Mouse (Mus musculus) CH12.LX (cell line): ENCODE data around the gene Tbx3. TPM values are rescaled to one million over a fixed set of nuclear protein-coding genes. Genes with fewer than 3 reads are reported as not detected.

Experiments used
- DNase-seq: peaks from one replicate; pipeline ENCODE4 v3.0.0-alpha.2; 2013; ENCODE audit errors: extremely low read depth
- H3K27ac ChIP-seq: 2 replicates; pipeline ENCODE4 v1.5.1; 2012; ENCODE audit warnings: low read depth, mild to moderate bottlenecking, control low read depth, moderate library complexity; ENCODE audit not compliant: insufficient read depth
- H3K27me3 ChIP-seq: replicated peaks from 2 replicates; pipeline ENCODE3; 2012; ENCODE audit warnings: inconsistent platforms
- H3K36me3 ChIP-seq, 2 experiments: replicated peaks in 1 of 2; 2 replicates each; pipeline versions ENCODE3 to v1.6.1; 2012; ENCODE audit warnings: inconsistent platforms in 1 of 2, low read length in 1 of 2, mild to moderate bottlenecking in 1 of 2, mixed read lengths in 1 of 2, moderate library complexity in 1 of 2; ENCODE audit not compliant: control insufficient read depth in 1 of 2, insufficient read depth in 1 of 2
- H3K4me1 ChIP-seq, 2 experiments: 2 replicates each; pipeline ENCODE4 v1.6.1; 2012; ENCODE audit warnings: inconsistent platforms in 1 of 2, moderate library complexity in 1 of 2; ENCODE audit not compliant: insufficient read depth in 2 of 2, control insufficient read depth in 1 of 2
- H3K4me2 ChIP-seq: 2 replicates; pipeline ENCODE4 v1.6.1; 2012; ENCODE audit warnings: low read depth, mild to moderate bottlenecking, control low read depth; ENCODE audit not compliant: poor library complexity, insufficient read depth, severe bottlenecking
- H3K4me3 ChIP-seq, 3 experiments: fragments of 150-350 bp in 1 of 3; sonication (generic) in 1 of 3; replicated peaks in 1 of 3; 2 replicates each; pipeline versions ENCODE3 to v1.5.1; 2011 to 2012; ENCODE audit warnings: low read depth in 2 of 3, low read length in 2 of 3, mild to moderate bottlenecking in 2 of 3, moderate library complexity in 2 of 3, control low read depth in 1 of 3, improper control_type of control experiment in 1 of 3, inconsistent platforms in 1 of 3, mixed read lengths in 1 of 3; ENCODE audit not compliant: poor library complexity in 1 of 3
- H3K79me2 ChIP-seq: replicated peaks from 2 replicates; pipeline ENCODE4 v1.6.1; 2012; ENCODE audit warnings: mild to moderate bottlenecking, moderate library complexity; ENCODE audit not compliant: control insufficient read depth, poor library complexity, insufficient read depth, severe bottlenecking; ENCODE audit errors: extremely low read depth
- H3K9ac ChIP-seq: 2 replicates; pipeline ENCODE4 v1.6.1; 2012; ENCODE audit warnings: low read depth, mild to moderate bottlenecking, control low read depth, moderate library complexity; ENCODE audit not compliant: insufficient read depth
- H3K9me3 ChIP-seq: replicated peaks from 2 replicates; pipeline ENCODE3; 2012; ENCODE audit warnings: low read length, inconsistent platforms, mixed read lengths
- RAD21 ChIP-seq: IDR thresholded peaks from 2 replicates; pipeline ENCODE4 v1.6.1; 2011; ENCODE audit warnings: low read depth, mild to moderate bottlenecking, low read length, improper control_type of control experiment, moderate library complexity
- RCOR1 ChIP-seq: conservative IDR thresholded peaks from 2 replicates; pipeline ENCODE4 v1.6.1; 2012; ENCODE audit warnings: low read depth, mild to moderate bottlenecking, inconsistent platforms, low read length, improper control_type of control experiment
- dilution Hi-C: fragments of 300-500 bp; cut with MboI; formaldehyde crosslinking; loops from 2 replicates; pipeline ENCODE4 v1.14.3; 2020; ENCODE audit warnings: low sequenced_read_pairs; ENCODE audit not compliant: extremely low pct_unique_long_range_greater_than_20kb, extremely low pct_ligation_motif_present
- in situ Hi-C: fragments of 300-500 bp; cut with MboI; formaldehyde crosslinking; loops from 3 replicates; pipeline ENCODE4 v1.14.3; 2019; ENCODE audit warnings: low sequenced_read_pairs, low pct_ligation_motif_present, low pct_unique_long_range_greater_than_20kb, mixed read lengths
- polyA plus RNA-seq: library from polyadenylated mRNA; unstranded; fragments of >175 nt; gene quantifications from 2 replicates; pipeline ENCODE4 v1.2.1, GENCODE M21; 2012; ENCODE audit warnings: low read depth; ENCODE audit not compliant: insufficient read length
- total RNA-seq, 2 experiments: library from RNA; depleted of rRNA; stranded (reverse); fragments of 300-350 nt in 1 of 2; fragments of >200 nt in 1 of 2; gene quantifications; 2 replicates each; pipeline ENCODE4 v1.2.3; 2012 to 2014

Tbx3 gene
- total and polyA plus RNA-seq, 3 experiments: not detected

- Histone ChIP-seq H3K27ac (no peak overlapping the region), H3K4me3 (no peak overlapping the region), H3K9ac (no peak overlapping the region), H3K9me3 (peaks cover 59% of the 10 kb centered on the region), H3K79me2 (no peaks in the 10 kb centered on the region), H3K4me2 (no peak overlapping the region), H3K27me3 (no peaks in the 10 kb centered on the region), H3K4me1 (no peaks in the 10 kb centered on the region), H3K36me3 (no peaks in the 10 kb centered on the region)
- dilution Hi-C loops (no loop called here), in situ Hi-C loops (no loop called here)
- TF ChIP-seq RCOR1 (no peak), RAD21 (no peak)
- DNase-seq: no peak
These were observed 62.5 kb downstream of the Tbx3 start for GRCm38 (mm10) chr5:119732978-119733377.

Other genes starting within 250 kb of the Tbx3 start
- not detected in 2 replicates for gene Tbx5, start 162.0 kb downstream of the Tbx3 start, total RNA-seq (2012; rRNA removed)
- not detected in 2 replicates for gene Tbx5, start 162.0 kb downstream of the Tbx3 start, total RNA-seq (2014; rRNA removed)
- gene Tbx5, start 162.0 kb downstream of the Tbx3 start, polyA plus RNA-seq: not detected in 2 replicates